Mouse (Mus musculus): ENCODE measurements around the gene Ksr2. TPM values are rescaled to one million over a fixed set of nuclear protein-coding genes. Genes with fewer than 3 reads are reported as not detected.

Gene Ksr2
- polyA plus RNA-seq, 1 experiment, result 0.14 TPM

DNA sequence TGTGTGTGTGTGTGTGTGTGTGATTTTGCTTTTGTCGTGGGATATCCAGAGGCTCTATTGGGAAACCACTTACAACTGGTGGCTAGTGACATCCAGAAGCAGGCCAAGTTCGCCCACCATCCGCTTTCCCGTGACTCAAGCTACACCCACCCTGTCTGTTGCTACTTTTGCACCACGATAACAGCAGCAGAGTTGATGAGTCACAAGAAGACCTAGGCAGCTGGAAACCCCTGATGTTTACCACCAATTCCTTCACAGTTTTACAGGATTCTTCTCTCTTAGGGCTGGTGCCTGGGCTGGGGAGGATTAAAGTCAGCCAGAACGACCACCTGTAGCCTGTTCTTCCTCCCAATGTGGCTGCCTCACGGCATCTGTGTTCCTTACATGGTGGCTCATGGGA is 277.5 kb downstream of the Ksr2 start:
- H3K27ac ChIP-seq (ENCODE audit: insufficient read depth, low read depth, low read length), result no peak overlapping the region
- no peaks in the 10 kb centered on the region for H3K36me3 ChIP-seq (ENCODE audit: control insufficient read depth, insufficient read depth, low read length)
- H3K4me3 ChIP-seq (ENCODE audit: low read depth, low read length), result no peak overlapping the region
- H3K27me3 ChIP-seq (ENCODE audit: control insufficient read depth, insufficient read depth, low read length), result no peaks in the 10 kb centered on the region
- WGBS, result 64% methylated on average over 7 of the region's 7 CpGs
- TF ChIP-seq CTCF (IDR thresholded peaks at IDR 0.05; ENCODE audit: extremely low read depth, insufficient read length, insufficient replicate concordance, low read depth, low read length) (no peak), POLR2A (IDR thresholded peaks at IDR 0.05; ENCODE audit: low read depth, low read length) (no peak)
- no peaks in the 10 kb centered on the region for H3K4me1 ChIP-seq (ENCODE audit: control insufficient read depth, insufficient read depth, insufficient read length, low read length)

DNA sequence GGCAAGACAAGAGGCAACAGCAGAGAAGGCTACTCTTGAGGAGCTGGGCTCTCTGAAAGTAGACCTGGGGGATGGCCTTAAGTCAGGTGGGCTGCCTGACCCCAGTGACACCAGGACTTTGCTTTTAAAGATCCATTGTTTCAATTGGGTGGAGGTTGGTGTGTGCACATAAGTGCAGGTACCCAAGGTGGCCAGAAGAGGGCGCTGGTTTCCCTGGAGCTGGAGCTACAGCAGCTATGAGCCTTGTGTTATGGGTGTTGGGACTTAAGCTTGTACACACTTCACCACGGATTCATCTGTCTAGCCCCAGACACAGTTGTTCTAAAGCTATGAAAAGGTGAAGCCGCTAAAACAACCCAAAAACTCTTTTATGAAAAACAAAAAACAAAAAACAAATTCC is 279.8 kb downstream of the Ksr2 start:
- TF ChIP-seq CTCF (IDR thresholded peaks at IDR 0.05; ENCODE audit: extremely low read depth, insufficient read length, insufficient replicate concordance, low read depth, low read length) (peak; percentile 26; the same call in 1 of the 2 replicates), POLR2A (IDR thresholded peaks at IDR 0.05; ENCODE audit: low read depth, low read length) (no peak)
- 73% methylated on average over 3 of the region's 3 CpGs for WGBS
- no peak overlapping the region for H3K4me3 ChIP-seq (ENCODE audit: low read depth, low read length)
- no peaks in the 10 kb centered on the region for H3K27me3 ChIP-seq (ENCODE audit: control insufficient read depth, insufficient read depth, low read length)
- no peak overlapping the region for H3K27ac ChIP-seq (ENCODE audit: insufficient read depth, low read depth, low read length)
- H3K36me3 ChIP-seq (ENCODE audit: control insufficient read depth, insufficient read depth, low read length), result no peaks in the 10 kb centered on the region
- no peaks in the 10 kb centered on the region for H3K4me1 ChIP-seq (ENCODE audit: control insufficient read depth, insufficient read depth, insufficient read length, low read length)

DNA sequence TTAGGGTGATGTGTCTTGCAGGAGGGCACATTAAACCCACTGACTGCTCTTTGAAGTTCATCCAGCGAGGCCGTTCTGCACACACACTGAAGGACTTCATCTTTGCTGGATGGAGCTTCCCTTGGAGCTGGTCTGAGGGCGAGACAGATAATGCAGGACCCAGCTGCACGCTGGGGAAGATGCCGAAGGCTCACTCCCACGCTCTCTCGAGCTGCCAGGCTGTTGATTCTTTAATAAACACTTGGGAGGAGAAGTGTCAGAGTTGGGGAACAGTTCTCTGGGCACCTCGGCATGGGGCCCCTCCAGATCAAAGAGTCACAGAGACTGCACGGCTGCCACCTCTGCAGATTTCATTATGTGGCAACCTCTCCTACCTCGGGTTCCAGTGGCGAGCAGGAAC is 280.8 kb downstream of the Ksr2 start:
- no peak overlapping the region for H3K27ac ChIP-seq (ENCODE audit: insufficient read depth, low read depth, low read length)
- WGBS, result 43% methylated on average over 11 of the region's 11 CpGs

GRCm38 (mm10) chr5:117696366-117696765 is 282.6 kb downstream of the Ksr2 start:
- Histone ChIP-seq H3K4me3 (ENCODE audit: low read depth, low read length) (no peak overlapping the region), H3K27ac (ENCODE audit: insufficient read depth, low read depth, low read length) (no peak overlapping the region), H3K27me3 (ENCODE audit: control insufficient read depth, insufficient read depth, low read length) (no peaks in the 10 kb centered on the region), H3K36me3 (ENCODE audit: control insufficient read depth, insufficient read depth, low read length) (no peaks in the 10 kb centered on the region), H3K4me1 (ENCODE audit: control insufficient read depth, insufficient read depth, insufficient read length, low read length) (no peaks in the 10 kb centered on the region)
- no peak for TF ChIP-seq CTCF (IDR thresholded peaks at IDR 0.05; ENCODE audit: extremely low read depth, insufficient read length, insufficient replicate concordance, low read depth, low read length)
- no peak for TF ChIP-seq POLR2A (IDR thresholded peaks at IDR 0.05; ENCODE audit: low read depth, low read length)
- 90% methylated on average over 8 of the region's 8 CpGs for WGBS

More for the DNA sequence above, 280.8 kb downstream of the Ksr2 start:
- Histone ChIP-seq H3K4me3 (ENCODE audit: low read depth, low read length) (no peak overlapping the region), H3K27me3 (ENCODE audit: control insufficient read depth, insufficient read depth, low read length) (no peaks in the 10 kb centered on the region), H3K4me1 (ENCODE audit: control insufficient read depth, insufficient read depth, insufficient read length, low read length) (no peaks in the 10 kb centered on the region), H3K36me3 (ENCODE audit: control insufficient read depth, insufficient read depth, low read length) (no peaks in the 10 kb centered on the region)
- TF ChIP-seq CTCF (IDR thresholded peaks at IDR 0.05; ENCODE audit: extremely low read depth, insufficient read length, insufficient replicate concordance, low read depth, low read length) (no peak), POLR2A (IDR thresholded peaks at IDR 0.05; ENCODE audit: low read depth, low read length) (no peak)

GRCm38 (mm10) chr5:117697589-117697988 is 283.8 kb downstream of the Ksr2 start:
- WGBS, result 68% methylated on average over 6 of the region's 6 CpGs
- no peak overlapping the region for H3K4me3 ChIP-seq (ENCODE audit: low read depth, low read length)
- no peaks in the 10 kb centered on the region for H3K4me1 ChIP-seq (ENCODE audit: control insufficient read depth, insufficient read depth, insufficient read length, low read length)
- H3K27ac ChIP-seq (ENCODE audit: insufficient read depth, low read depth, low read length), result no peak overlapping the region
- H3K36me3 ChIP-seq (ENCODE audit: control insufficient read depth, insufficient read depth, low read length), result no peaks in the 10 kb centered on the region
- TF ChIP-seq POLR2A (IDR thresholded peaks at IDR 0.05; ENCODE audit: low read depth, low read length) (no peak), CTCF (IDR thresholded peaks at IDR 0.05; ENCODE audit: extremely low read depth, insufficient read length, insufficient replicate concordance, low read depth, low read length) (no peak)
- no peaks in the 10 kb centered on the region for H3K27me3 ChIP-seq (ENCODE audit: control insufficient read depth, insufficient read depth, low read length)

DNA sequence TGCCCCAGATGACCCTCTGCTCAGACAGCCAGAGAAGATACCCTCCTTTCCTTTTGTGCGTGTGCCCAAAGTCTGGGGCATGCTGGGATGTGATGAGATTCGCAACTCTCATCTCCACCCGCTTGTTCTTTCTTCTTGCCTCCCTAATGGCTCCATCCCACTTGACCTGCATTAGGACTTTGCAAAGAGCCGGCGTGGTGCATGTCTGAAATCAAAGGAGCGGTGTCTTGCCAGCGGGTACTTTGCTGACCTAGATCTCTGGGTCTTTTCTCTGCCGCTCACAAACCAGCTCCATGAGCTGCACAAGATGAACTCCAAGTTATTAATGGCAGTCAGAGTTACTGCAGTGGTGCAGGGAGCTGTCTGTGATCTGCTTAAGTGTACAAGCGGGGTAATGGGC is 290.6 kb downstream of the Ksr2 start:
- no peak for TF ChIP-seq CTCF (IDR thresholded peaks at IDR 0.05; ENCODE audit: extremely low read depth, insufficient read length, insufficient replicate concordance, low read depth, low read length)
- TF ChIP-seq POLR2A (IDR thresholded peaks at IDR 0.05; ENCODE audit: low read depth, low read length), result no peak
- H3K4me1 ChIP-seq (ENCODE audit: control insufficient read depth, insufficient read depth, insufficient read length, low read length), result no peaks in the 10 kb centered on the region
- H3K27ac ChIP-seq (ENCODE audit: insufficient read depth, low read depth, low read length), result no peak overlapping the region

DNA sequence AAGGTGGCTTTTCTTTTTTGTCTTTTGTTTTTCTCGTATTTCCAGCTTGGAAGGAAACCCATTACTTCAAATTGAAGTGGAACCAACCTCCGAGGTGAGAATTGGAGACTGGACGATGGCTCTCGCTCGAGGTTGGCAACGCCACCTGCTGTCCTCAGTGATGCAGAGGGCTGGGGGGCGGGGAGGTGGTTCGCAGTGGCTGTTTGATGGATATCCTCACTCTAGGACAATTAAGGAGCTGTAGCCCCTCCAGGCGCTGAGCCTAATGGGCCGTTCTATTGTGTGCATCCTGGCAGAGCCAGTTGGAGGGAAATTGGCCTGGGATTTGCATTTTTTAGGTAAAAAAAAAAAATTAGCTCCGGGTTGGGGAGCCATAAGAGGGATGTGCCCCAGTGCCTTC is 292.8 kb downstream of the Ksr2 start:
- no peaks in the 10 kb centered on the region for H3K27me3 ChIP-seq (ENCODE audit: control insufficient read depth, insufficient read depth, low read length)
- 48% methylated on average over 11 of the region's 11 CpGs for WGBS
- no peak for TF ChIP-seq CTCF (IDR thresholded peaks at IDR 0.05; ENCODE audit: extremely low read depth, insufficient read length, insufficient replicate concordance, low read depth, low read length)
- no peak for TF ChIP-seq POLR2A (IDR thresholded peaks at IDR 0.05; ENCODE audit: low read depth, low read length)
- no peak overlapping the region for H3K4me3 ChIP-seq (ENCODE audit: low read depth, low read length)
- no peaks in the 10 kb centered on the region for H3K36me3 ChIP-seq (ENCODE audit: control insufficient read depth, insufficient read depth, low read length)
- no peaks in the 10 kb centered on the region for H3K4me1 ChIP-seq (ENCODE audit: control insufficient read depth, insufficient read depth, insufficient read length, low read length)
- no peak overlapping the region for H3K27ac ChIP-seq (ENCODE audit: insufficient read depth, low read depth, low read length)

More for the DNA sequence above, 290.6 kb downstream of the Ksr2 start:
- no peaks in the 10 kb centered on the region for H3K27me3 ChIP-seq (ENCODE audit: control insufficient read depth, insufficient read depth, low read length)
- H3K36me3 ChIP-seq (ENCODE audit: control insufficient read depth, insufficient read depth, low read length), result no peaks in the 10 kb centered on the region
- H3K4me3 ChIP-seq (ENCODE audit: low read depth, low read length), result no peak overlapping the region
- WGBS, result 89% methylated on average over 9 of the region's 9 CpGs

GRCm38 (mm10) chr5:117709306-117709705 is 295.5 kb downstream of the Ksr2 start:
- no peak for TF ChIP-seq CTCF (IDR thresholded peaks at IDR 0.05; ENCODE audit: extremely low read depth, insufficient read length, insufficient replicate concordance, low read depth, low read length)
- TF ChIP-seq POLR2A (IDR thresholded peaks at IDR 0.05; ENCODE audit: low read depth, low read length), result no peak
- WGBS, result 83% methylated on average over 6 of the region's 6 CpGs

More at GRCm38 (mm10) chr5:117709306-117709705, 295.5 kb downstream of the Ksr2 start:
- no peak overlapping the region for H3K27ac ChIP-seq (ENCODE audit: insufficient read depth, low read depth, low read length)
- no peak overlapping the region for H3K4me3 ChIP-seq (ENCODE audit: low read depth, low read length)
- no peaks in the 10 kb centered on the region for H3K27me3 ChIP-seq (ENCODE audit: control insufficient read depth, insufficient read depth, low read length)
- H3K36me3 ChIP-seq (ENCODE audit: control insufficient read depth, insufficient read depth, low read length), result no peaks in the 10 kb centered on the region
- H3K4me1 ChIP-seq (ENCODE audit: control insufficient read depth, insufficient read depth, insufficient read length, low read length), result no peaks in the 10 kb centered on the region

All from small intestine, adult 2 months (tissue).